Mouse (Mus musculus) intestine, embryonic 15.5 days (tissue): ENCODE data around the gene Zfp105. TPM values are rescaled to one million over a fixed set of nuclear protein-coding genes. Genes with fewer than 3 reads are reported as not detected.

Source experiments
- polyA plus RNA-seq: library from polyadenylated mRNA; unstranded; fragments of >200 nt; fragmentation: Nextera tagmentation; extraction: Ambion mirVana; gene quantifications from 2 replicates; pipeline ENCODE4 v1.2.1, GENCODE M21; 2015

Zfp105 gene
- polyA plus RNA-seq, 1 experiment from 2014 or later = 13.7 TPM

Other genes starting within 250 kb of the Zfp105 start
- not detected in 2 replicates for gene Topaz1, start 175.7 kb upstream of the Zfp105 start, polyA plus RNA-seq
- gene Tcaim, start 117.5 kb upstream of the Zfp105 start, polyA plus RNA-seq = 5.1 and 5.7 TPM in 2 replicates
- 0.29 TPM in 1 of 2 replicates, not detected in the other for gene Gm35549, start 79.0 kb upstream of the Zfp105 start, polyA plus RNA-seq
- gene Zfp445, start 57.1 kb upstream of the Zfp105 start, polyA plus RNA-seq = 46.6 and 48.3 TPM in 2 replicates
- gene Zkscan7, start 37.4 kb upstream of the Zfp105 start, polyA plus RNA-seq = 2.8 and 3.4 TPM in 2 replicates
- gene 1110059G10Rik, start 27.9 kb downstream of the Zfp105 start, polyA plus RNA-seq = 32.8 and 33.7 TPM in 2 replicates
- 44.9 and 46.1 TPM in 2 replicates for gene Kif15, start 28.0 kb downstream of the Zfp105 start, polyA plus RNA-seq
- gene Tmem42, start 98.3 kb downstream of the Zfp105 start, polyA plus RNA-seq = 19.2 and 19.3 TPM in 2 replicates
- gene Tgm4, start 111.7 kb downstream of the Zfp105 start, polyA plus RNA-seq = 0.26 and 0.45 TPM in 2 replicates
- gene Zdhhc3, start 190.1 kb downstream of the Zfp105 start, polyA plus RNA-seq = 78.6 and 82.6 TPM in 2 replicates
- gene Exosc7, start 190.1 kb downstream of the Zfp105 start, polyA plus RNA-seq = 135 and 138 TPM in 2 replicates
- gene Clec3b, start 227.9 kb downstream of the Zfp105 start, polyA plus RNA-seq = 0.51 TPM in 1 of 2 replicates, not detected in the other